Mouse (Mus musculus): ENCODE data around the gene Col18a1.
A peak's percentile ranks its signal among the peaks of the same experiment; 100 is the strongest.

DNA sequence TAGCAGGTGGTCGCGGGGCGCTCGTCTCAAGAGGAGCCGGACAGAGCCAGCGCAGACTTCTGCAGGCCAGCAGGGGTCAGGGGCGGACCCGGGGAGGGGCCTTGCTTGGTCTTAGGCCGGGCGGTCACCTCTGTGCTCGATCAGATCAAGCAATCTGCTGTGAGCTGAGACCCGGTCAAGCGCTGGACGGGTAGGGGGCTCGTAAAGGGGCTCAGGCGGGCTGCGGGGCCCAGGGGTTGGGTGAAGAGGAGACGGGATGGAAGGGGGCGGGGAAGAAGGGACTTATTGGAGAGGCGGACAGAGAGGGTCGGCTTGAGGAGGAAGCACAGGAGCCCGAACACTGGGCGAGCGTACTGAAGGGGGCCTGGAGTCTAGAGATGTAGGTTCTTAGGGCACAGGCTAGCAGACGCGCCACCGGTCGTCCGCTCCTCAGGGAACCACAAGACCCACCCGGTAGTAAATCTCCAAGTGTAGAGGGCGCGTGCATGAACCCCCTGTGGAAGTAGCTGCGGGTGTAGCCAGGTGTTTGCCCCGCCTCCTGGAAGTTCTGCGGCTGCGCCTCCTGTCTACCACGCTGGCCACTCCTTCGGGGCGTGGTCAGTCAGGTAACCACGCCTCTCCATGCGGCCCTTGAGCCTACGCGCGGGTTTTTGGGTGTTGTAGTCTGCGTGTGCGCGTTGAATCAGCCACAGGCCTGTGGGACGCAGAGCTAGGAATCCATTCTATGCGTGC is 133.6 kb downstream of the Col18a1 start:
- TF ChIP-seq ZNF384 (IDR thresholded peaks at IDR 0.05; ENCODE audit: low read depth, low read length) (no peak), HCFC1 (IDR thresholded peaks at IDR 0.05; ENCODE audit: borderline replicate concordance, insufficient read depth, low read length) (peak; percentile 87), MAFK (IDR thresholded peaks at IDR 0.05; ENCODE audit: insufficient read depth, low read depth, low read length) (no peak), CHD2 (IDR thresholded peaks at IDR 0.05; ENCODE audit: low read depth, low read length) (no peak), ZC3H11A (IDR thresholded peaks at IDR 0.05; ENCODE audit: borderline replicate concordance, low read depth, low read length) (no peak)

Data from ES-E14 (cell line).